Mouse (Mus musculus) thymus, adult 2 months (tissue): ENCODE data around the gene Ndfip2.

Experiments
- CTCF ChIP-seq: fragments of 200-500 bp; IDR thresholded peaks from 2 replicates; pipeline ENCODE4 v1.5.1; 2012; ENCODE audit warnings: mild to moderate bottlenecking, control low read depth, low read length, moderate library complexity, borderline replicate concordance; ENCODE audit not compliant: control insufficient read depth, poor library complexity, insufficient read depth; ENCODE audit errors: extremely low read depth
- POLR2A ChIP-seq: fragments of 200-500 bp; IDR thresholded peaks from 2 replicates; pipeline ENCODE4 v1.6.1; 2012; ENCODE audit warnings: mild to moderate bottlenecking, low read length, control low read depth, moderate library complexity; ENCODE audit not compliant: control insufficient read depth, poor library complexity, insufficient read depth; ENCODE audit errors: extremely low read depth

DNA sequence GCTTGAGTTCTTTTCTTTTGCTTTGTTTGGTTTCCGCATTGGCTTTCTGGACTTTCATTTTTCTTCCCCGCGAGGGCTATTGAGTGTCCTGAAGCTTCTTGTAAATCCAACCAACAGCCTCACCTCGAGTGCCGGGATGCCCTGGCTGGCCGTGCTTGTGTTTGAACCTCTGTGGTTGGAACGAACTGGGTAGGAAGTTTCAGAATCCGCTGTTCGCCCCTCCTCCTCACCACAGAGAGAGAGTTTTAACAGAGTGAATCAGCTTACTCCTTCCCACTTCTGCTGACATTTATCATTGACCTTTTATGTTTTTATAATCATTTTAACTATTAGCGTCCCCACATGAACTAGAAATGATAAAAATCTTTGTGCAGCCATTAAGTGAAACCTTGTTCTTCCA is 18.3 kb upstream of the Ndfip2 start:
- TF ChIP-seq POLR2A (no peak), CTCF (no peak)
